Mouse (Mus musculus): ENCODE data around the gene Pkib. TPM values are rescaled to one million over a fixed set of nuclear protein-coding genes. Genes with fewer than 3 reads are reported as not detected.

Pkib gene
- polyA plus RNA-seq (2012; rRNA removed), result 1.5 and 2.1 TPM in 2 replicates

DNA sequence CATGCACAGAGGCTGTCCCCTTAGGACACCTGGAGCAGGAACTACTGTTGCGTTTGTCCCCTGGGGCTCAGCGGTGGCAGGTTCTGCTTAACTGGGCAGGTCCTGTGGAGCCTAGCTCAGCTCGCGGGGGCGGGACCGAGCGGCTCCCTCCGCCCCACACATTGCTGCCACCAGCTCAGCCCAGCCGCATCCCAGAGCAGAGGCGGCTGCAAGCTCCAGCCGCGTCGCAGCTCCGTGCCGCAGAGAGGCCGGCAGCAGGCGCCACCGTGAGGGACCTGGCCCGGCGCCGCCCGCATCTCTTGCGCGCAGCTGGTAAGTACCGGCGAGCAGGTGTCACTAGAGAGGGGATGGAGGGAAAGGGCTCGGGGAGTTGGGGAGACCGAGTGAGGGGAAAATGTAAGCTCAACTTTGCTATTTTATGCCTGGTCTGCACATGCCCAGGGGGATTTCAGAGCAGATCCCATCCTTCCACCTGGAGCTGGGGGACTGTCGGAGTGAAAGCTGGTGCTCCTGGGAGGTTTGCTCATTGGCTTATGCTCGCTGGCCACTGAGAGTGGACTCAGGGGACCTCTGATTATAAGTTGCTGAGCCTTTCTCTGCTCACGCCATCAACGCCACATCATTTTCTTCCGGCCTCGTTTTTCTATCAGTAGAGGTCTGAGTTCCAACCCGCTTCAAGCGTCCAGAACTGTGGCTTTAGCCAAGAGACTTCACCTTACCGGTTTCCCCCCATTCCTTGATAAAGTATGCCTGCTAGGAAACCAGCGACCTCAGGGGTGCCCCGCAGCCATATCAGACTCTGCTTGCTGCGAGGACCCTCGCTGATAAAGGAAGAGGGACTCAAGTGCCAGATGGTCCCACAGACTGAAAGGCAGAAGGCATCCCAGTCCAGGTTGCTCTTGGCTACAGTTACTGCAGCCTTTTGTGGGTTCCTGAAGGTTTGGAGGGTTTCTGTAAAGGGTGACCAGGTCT lies at the start of gene Pkib:
Gene Pkib, plus strand, starts transcription at position 86 of the 972 bp plus-strand sequence.

DNA sequence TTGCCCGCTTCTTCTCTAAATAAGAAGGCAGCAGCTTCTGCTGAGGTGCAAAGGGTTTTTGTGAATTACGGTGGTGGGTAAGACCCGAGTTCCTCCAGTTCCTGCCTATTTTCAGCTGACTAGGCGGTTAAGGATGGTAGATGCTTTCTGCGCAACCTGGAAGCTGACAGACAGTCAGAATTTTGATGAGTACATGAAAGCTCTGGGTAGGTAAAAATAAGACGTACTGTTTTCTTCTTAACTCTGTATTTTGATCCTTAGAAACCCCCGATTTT lies 153.0 kb downstream of the Pkib start, which contains the start of gene Fabp7:
Gene Fabp7, plus strand, starts transcription at position 6 of the 275 bp plus-strand sequence.

Other genes with a start within 250 kb of the Pkib start
- 41.2 and 49.4 TPM in 2 replicates for gene Hsf2, start 145.6 kb upstream of the Pkib start, polyA plus RNA-seq (2012; rRNA removed)
- 253 and 264 TPM in 2 replicates for gene Serinc1, start 99.5 kb upstream of the Pkib start, polyA plus RNA-seq (2012; rRNA removed)
- 1,013 and 1,161 TPM in 2 replicates for gene Fabp7, start 152.9 kb downstream of the Pkib start, polyA plus RNA-seq (2012; rRNA removed)
- 17.5 and 17.9 TPM in 2 replicates for gene Smpdl3a, start 162.4 kb downstream of the Pkib start, polyA plus RNA-seq (2012; rRNA removed)

Data from central nervous system, embryonic 14 days (tissue).